Mouse (Mus musculus) layer of hippocampus, adult 11-12 months (tissue): ENCODE data around the gene Tex22.

ENCODE experiments used
- DNase-seq: peaks from one replicate; pipeline ENCODE4 v3.0.0; 2022; ENCODE audit warnings: low spot score

Gene Tex22

GRCm38 (mm10) chr12:113060178-113060577 is 14.1 kb upstream of the Tex22 start:
- DNase-seq = no peak

- DNase-seq = no peak
These were observed 12.7 kb upstream of the Tex22 start for GRCm38 (mm10) chr12:113061606-113062005.

- no peak for DNase-seq
These were observed 12.1 kb upstream of the Tex22 start for GRCm38 (mm10) chr12:113062201-113062600.

- no peak for DNase-seq
These were observed 10.6 kb upstream of the Tex22 start for GRCm38 (mm10) chr12:113063700-113064099.

- DNase-seq = no peak
These were observed 6.3 kb upstream of the Tex22 start for GRCm38 (mm10) chr12:113068002-113068401.

GRCm38 (mm10) chr12:113069389-113069788 is 4.9 kb upstream of the Tex22 start:
- DNase-seq = no peak

- no peak for DNase-seq
These were observed 3.0 kb upstream of the Tex22 start for GRCm38 (mm10) chr12:113071321-113071720.

- no peak for DNase-seq
These were observed 2.5 kb upstream of the Tex22 start for GRCm38 (mm10) chr12:113071827-113072226.

- DNase-seq = no peak
These were observed 628 bp upstream of the Tex22 start for GRCm38 (mm10) chr12:113073420-113074328.

- peak; percentile 88 for DNase-seq
These were observed 757 bp downstream of the Tex22 start for GRCm38 (mm10) chr12:113075063-113075454.

- DNase-seq = no peak
These were observed 1.2 kb downstream of the Tex22 start for GRCm38 (mm10) chr12:113075486-113075885.

- no peak for DNase-seq
These were observed 13.0 kb downstream of the Tex22 start for GRCm38 (mm10) chr12:113087276-113087675.

- no peak for DNase-seq
These were observed 13.7 kb downstream of the Tex22 start for GRCm38 (mm10) chr12:113088026-113088425.

- no peak for DNase-seq
These were observed 14.8 kb downstream of the Tex22 start for GRCm38 (mm10) chr12:113089107-113089506.

- no peak for DNase-seq
These were observed 15.8 kb downstream of the Tex22 start for GRCm38 (mm10) chr12:113090053-113090452.

GRCm38 (mm10) chr12:113097040-113097439 is 22.7 kb downstream of the Tex22 start:
- DNase-seq = no peak

- peak; percentile 50 for DNase-seq
These were observed 23.5 kb downstream of the Tex22 start, which contains the start of gene Mta1 for GRCm38 (mm10) chr12:113097749-113098281. Gene Mta1 (plus strand): TSS chr12:113098278.

- no peak for DNase-seq
These were observed 24.3 kb downstream of the Tex22 start for GRCm38 (mm10) chr12:113098530-113099151.

GRCm38 (mm10) chr12:113099470-113100237 is 25.4 kb downstream of the Tex22 start:
- DNase-seq = no peak

- DNase-seq = no peak
These were observed 26.3 kb downstream of the Tex22 start for GRCm38 (mm10) chr12:113100448-113101076.

GRCm38 (mm10) chr12:113101251-113101960 is 27.1 kb downstream of the Tex22 start:
- no peak for DNase-seq
